Mouse (Mus musculus) heart, embryonic 11.5 days (tissue): ENCODE data around the gene Slc43a1. TPM values are rescaled to one million over a fixed set of nuclear protein-coding genes. Genes with fewer than 3 reads are reported as not detected.
A peak's percentile ranks its signal among the peaks of the same experiment; 100 is the strongest.

Experiments
- ATAC-seq: fragments of 200-750 bp; cut with Nextera tagmentation; replicated peaks from 2 replicates; pipeline ENCODE4 v1.8.0; 2017; ENCODE audit warnings: moderate library complexity; ENCODE audit not compliant: insufficient number of reproducible peaks, low FRiP score, low TSS enrichment
- H3K27ac ChIP-seq: fragments of 300-500 bp; sonication (generic); 2 replicates; pipeline ENCODE4 v1.5.1; 2014; ENCODE audit warnings: mild to moderate bottlenecking, low read depth, low read length
- H3K27me3 ChIP-seq: fragments of 300-500 bp; sonication (generic); 2 replicates; pipeline ENCODE4 v1.6.1; 2014; ENCODE audit warnings: mild to moderate bottlenecking, low read length, mixed read lengths; ENCODE audit not compliant: control insufficient read depth, insufficient read depth
- H3K36me3 ChIP-seq: fragments of 300-500 bp; sonication (generic); 2 replicates; pipeline ENCODE4 v1.6.1; 2014; ENCODE audit warnings: mild to moderate bottlenecking, low read length, moderate library complexity, mixed read lengths; ENCODE audit not compliant: control insufficient read depth, insufficient read depth
- H3K4me1 ChIP-seq: fragments of 300-500 bp; sonication (generic); 2 replicates; pipeline ENCODE4 v1.6.1; 2014; ENCODE audit warnings: low read length; ENCODE audit not compliant: control insufficient read depth, insufficient read depth
- H3K4me2 ChIP-seq: fragments of 300-500 bp; sonication (generic); 2 replicates; pipeline ENCODE4 v1.6.1; 2014; ENCODE audit warnings: mild to moderate bottlenecking, moderate library complexity
- H3K4me3 ChIP-seq: fragments of 300-500 bp; sonication (generic); 2 replicates; pipeline ENCODE4 v1.5.1; 2014; ENCODE audit warnings: low read depth, low read length
- H3K9ac ChIP-seq: fragments of 300-500 bp; sonication (generic); 2 replicates; pipeline ENCODE4 v1.6.1; 2014; ENCODE audit warnings: mild to moderate bottlenecking, low read depth, low read length, moderate library complexity
- H3K9me3 ChIP-seq: fragments of 300-500 bp; sonication (generic); replicated peaks from 2 replicates; pipeline ENCODE4 v1.6.1; 2016; ENCODE audit warnings: low read length; ENCODE audit not compliant: control insufficient read depth
- WGBS: fragments of 180-500 bp; shearing (Covaris S2); extraction: QIAGEN DNeasy Blood & Tissue Kit; methylation state at CpG from one replicate; pipeline ENCODE4 v1.1.7; 2014; ENCODE audit not compliant: insufficient replicate concordance; 5-methylcytosine and 5-hydroxymethylcytosine counted together
- polyA plus RNA-seq: library from polyadenylated mRNA; unstranded; fragments of >200 nt; fragmentation: Nextera tagmentation; extraction: Ambion mirVana; gene quantifications from 2 replicates; pipeline ENCODE4 v1.2.1, GENCODE M21; 2014

Gene Slc43a1
- polyA plus RNA-seq, 1 experiment from 2014 or later: 41.4 TPM

DNA sequence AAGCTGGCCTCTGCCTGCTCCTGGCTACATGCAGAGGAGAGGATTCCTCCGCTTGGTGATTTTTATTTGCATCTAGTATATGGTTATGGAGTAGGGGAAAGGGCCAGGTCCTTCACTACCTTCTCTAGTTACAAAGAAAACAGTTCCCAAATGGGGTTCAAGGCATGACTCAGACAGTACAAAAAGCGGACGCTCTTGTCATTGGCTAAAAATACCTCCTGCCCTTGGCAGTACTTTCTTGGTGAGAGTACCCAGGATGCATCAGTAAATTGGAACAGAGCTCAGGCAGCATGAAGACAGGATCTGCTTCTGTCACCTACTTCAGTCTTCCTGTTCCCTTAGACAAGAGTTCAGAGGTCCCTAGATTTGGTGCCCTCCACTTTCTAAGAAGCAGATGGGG lies 18.8 kb upstream of the Slc43a1 start:
- WGBS: 35% methylated on average over 3 of the region's 3 CpGs
- no peak overlapping the region for H3K9ac ChIP-seq

GRCm38 (mm10) chr2:84822552-84822951 lies 16.1 kb upstream of the Slc43a1 start, which contains the start of gene Smtnl1:
Gene Smtnl1, minus strand, starts transcription at chr2:84822652.
- Histone ChIP-seq H3K9me3 (no peaks in the 10 kb centered on the region), H3K27me3 (no peaks in the 10 kb centered on the region), H3K27ac (peak within 1 kb of the TSS; percentile 57), H3K9ac (no peak within 1 kb of the TSS), H3K4me3 (no peak within 1 kb of the TSS), H3K36me3 (no peaks in the 10 kb centered on the region), H3K4me1 (peaks cover 9% of the 10 kb centered on the region), H3K4me2 (no peak within 1 kb of the TSS)
- 51% methylated on average over 13 of the region's 13 CpGs for WGBS
- ATAC-seq: no peak

More for the DNA sequence above, 18.8 kb upstream of the Slc43a1 start:
- no peak overlapping the region for H3K4me3 ChIP-seq
- no peak overlapping the region for H3K4me2 ChIP-seq
- 0 out of 2 replicates have a peak, but pooled peaks have one; percentile 55 for ATAC-seq
- H3K4me1 ChIP-seq: peaks cover 9% of the 10 kb centered on the region
- H3K9me3 ChIP-seq: no peaks in the 10 kb centered on the region
- H3K27me3 ChIP-seq: no peaks in the 10 kb centered on the region
- H3K36me3 ChIP-seq: no peaks in the 10 kb centered on the region
- peak overlapping the region; percentile 47 for H3K27ac ChIP-seq

DNA sequence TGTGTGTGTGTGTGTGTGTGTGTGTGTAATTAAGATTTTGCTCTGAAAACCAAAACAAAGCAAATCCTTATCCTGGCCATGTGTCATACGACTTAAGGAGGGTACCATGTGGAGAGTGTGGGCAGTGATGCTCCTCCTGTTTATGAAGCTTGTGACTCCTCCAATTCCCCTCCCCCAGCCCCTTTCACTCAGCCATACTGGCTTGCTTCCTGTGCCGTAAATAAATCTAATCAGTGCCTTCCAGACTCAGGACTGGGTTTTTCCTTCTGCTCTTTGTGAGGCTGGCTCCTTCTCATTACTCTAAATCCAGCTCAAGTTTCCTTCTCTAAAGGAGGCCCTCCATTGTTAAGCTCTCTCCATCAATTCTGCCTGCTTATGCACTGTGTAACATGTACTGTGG lies 15.4 kb upstream of the Slc43a1 start:
- Histone ChIP-seq H3K4me1 (peaks cover 13% of the 10 kb centered on the region), H3K27ac (peak overlapping the region; percentile 57)
- 19% methylated on average over 2 of the region's 2 CpGs for WGBS

GRCm38 (mm10) chr2:84826488-84827282 lies 12.0 kb upstream of the Slc43a1 start, which contains the start of gene Timm10:
Gene Timm10, plus strand, starts transcription at chr2:84826997.
- Histone ChIP-seq H3K4me1 (peaks cover 8% of the 10 kb centered on the region; the same call in 1 of the 2 replicates), H3K36me3 (peaks cover 6% of the 10 kb centered on the region), H3K4me3 (peak within 1 kb of the TSS; percentile 72), H3K27me3 (no peaks in the 10 kb centered on the region), H3K4me2 (peak within 1 kb of the TSS; percentile 69), H3K9ac (peak within 1 kb of the TSS; percentile 73), H3K9me3 (no peaks in the 10 kb centered on the region), H3K27ac (peak within 1 kb of the TSS; percentile 42)
- ATAC-seq: peak; percentile 84
- under 1% methylated on average over 34 of the region's 34 CpGs for WGBS

More for the DNA sequence above, 15.4 kb upstream of the Slc43a1 start:
- H3K4me2 ChIP-seq: no peak overlapping the region
- no peaks in the 10 kb centered on the region for H3K9me3 ChIP-seq
- H3K27me3 ChIP-seq: no peaks in the 10 kb centered on the region
- no peaks in the 10 kb centered on the region for H3K36me3 ChIP-seq
- no peak overlapping the region for H3K4me3 ChIP-seq
- ATAC-seq: no peak
- H3K9ac ChIP-seq: no peak overlapping the region

GRCm38 (mm10) chr2:84827283-84827920 lies 11.2 kb upstream of the Slc43a1 start:
- peaks cover 12% of the 10 kb centered on the region; the same call in 1 of the 2 replicates for H3K4me1 ChIP-seq
- no peaks in the 10 kb centered on the region for H3K9me3 ChIP-seq
- H3K4me3 ChIP-seq: peak overlapping the region; percentile 72
- peaks cover 6% of the 10 kb centered on the region for H3K36me3 ChIP-seq
- ATAC-seq: no peak; the same call in none of the 2 replicates
- H3K4me2 ChIP-seq: peak overlapping the region; percentile 69
- H3K27ac ChIP-seq: peak overlapping the region; percentile 42
- no peaks in the 10 kb centered on the region for H3K27me3 ChIP-seq
- H3K9ac ChIP-seq: peak overlapping the region; percentile 73
- under 1% methylated on average over 29 of the region's 29 CpGs for WGBS

DNA sequence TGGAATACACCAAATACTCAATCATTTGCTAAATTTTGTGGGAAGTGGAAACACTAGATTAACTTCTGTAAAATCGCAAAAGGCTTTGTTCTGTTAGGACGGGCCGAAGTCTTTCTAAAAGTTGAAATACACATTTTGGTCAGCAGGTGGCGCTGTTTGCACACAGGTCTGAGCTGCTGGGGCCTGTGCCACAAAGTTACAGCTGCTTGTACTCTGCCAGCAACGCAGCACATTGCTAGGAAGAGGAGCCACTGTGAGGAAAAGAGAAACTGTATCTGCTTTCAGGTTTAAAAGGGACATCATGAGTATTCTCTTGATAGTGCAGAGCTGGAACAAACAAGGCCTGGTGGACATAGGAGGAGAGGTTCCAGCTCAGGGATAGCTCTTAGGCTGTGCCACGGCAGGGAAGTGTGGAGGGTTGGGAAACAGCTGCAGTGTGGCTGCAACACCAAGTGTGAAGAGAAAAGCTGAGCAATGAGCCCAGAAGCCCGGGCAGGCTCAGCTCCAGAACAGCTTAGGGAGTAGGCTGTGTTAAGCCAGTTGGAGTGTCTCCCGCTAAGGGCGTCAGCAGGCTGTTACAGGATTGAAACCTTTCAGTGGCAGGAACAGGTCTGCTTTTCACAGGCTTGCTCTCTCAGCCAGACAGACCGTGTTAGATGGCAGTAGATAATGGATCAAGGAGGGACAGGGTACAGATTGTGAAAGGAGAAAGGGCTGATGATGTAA lies 6.8 kb upstream of the Slc43a1 start:
- Histone ChIP-seq H3K27ac (0 out of 2 replicates have a peak overlapping the region, but pooled peaks have one; percentile 38), H3K4me2 (no peak overlapping the region), H3K4me1 (peaks cover 9% of the 10 kb centered on the region; the same call in 1 of the 2 replicates), H3K27me3 (no peaks in the 10 kb centered on the region), H3K4me3 (no peak overlapping the region), H3K9me3 (no peaks in the 10 kb centered on the region), H3K9ac (0 out of 2 replicates have a peak overlapping the region, but pooled peaks have one; percentile 22), H3K36me3 (peaks cover 6% of the 10 kb centered on the region)
- 30% methylated on average over 10 of the region's 10 CpGs for WGBS
- ATAC-seq: peak; percentile 51; the same call in 1 of the 2 replicates

GRCm38 (mm10) chr2:84837107-84837506 lies 1.5 kb upstream of the Slc43a1 start:
- Histone ChIP-seq H3K4me1 (peaks cover 20% of the 10 kb centered on the region), H3K4me2 (no peak overlapping the region), H3K9ac (no peak overlapping the region), H3K27ac (no peak overlapping the region), H3K4me3 (no peak overlapping the region), H3K36me3 (no peaks in the 10 kb centered on the region), H3K27me3 (peaks cover 7% of the 10 kb centered on the region; the same call in 1 of the 2 replicates), H3K9me3 (no peaks in the 10 kb centered on the region)
- no peak for ATAC-seq
- WGBS: 55% methylated on average over 8 of the region's 8 CpGs
